Mouse (Mus musculus) Patski (cell line): ENCODE measurements at regions not wholly inside any gene's neighbourhood (a gene's known extent, or its start where the extent isn't known, plus 50 kb on each side); places are given as distances from the start of the nearest gene placed in this dataset.
A peak's percentile ranks its signal among the peaks of the same experiment; 100 is the strongest.

ENCODE experiments used
- ATAC-seq: fragments of 100-300 bp; one replicate; pipeline ENCODE4 v1.8.0; 2021
- CTCF ChIA-PET: fragments of 350-600 bp; sonication (Branson Sonifier 250); formaldehyde crosslinking; loops from one replicate; lab custom pipeline; 2022; ENCODE audit warnings: inconsistent platforms; lab: Charles Lee
- POLR2A ChIA-PET: fragments of 350-600 bp; sonication (Branson Sonifier 250); formaldehyde crosslinking; loops from one replicate; lab custom pipeline; 2022; ENCODE audit warnings: antibody characterized with exemption, inconsistent platforms; lab: Charles Lee
- DNase-seq: peaks from one replicate; pipeline ENCODE4 v3.0.0-alpha.2; 2011; ENCODE audit warnings: low read depth, low spot score
- H3K27me3 ChIP-seq: fragments of 371-371 bp; one replicate; pipeline ENCODE4 v1.5.1; 2021
- CTCF ChIP-seq: fragments of 100-300 bp; IDR thresholded peaks from one replicate; pipeline ENCODE4 v1.5.1; 2021
- in situ Hi-C: fragments of 300-500 bp; cut with MboI; formaldehyde crosslinking; loops from 3 replicates; pipeline ENCODE4 v1.11.1; 2018; ENCODE audit warnings: low pct_unique_long_range_greater_than_20kb, mixed read lengths

- ChIA-PET POLR2A (no interaction called here), CTCF (no interaction called here)
- DNase-seq = no peak
- in situ Hi-C loops = no loop called here
- ATAC-seq = no peak
- TF ChIP-seq CTCF = no peak
- H3K27me3 ChIP-seq = no peaks in the 10 kb centered on the region
These were observed 199.5 kb upstream of the Eif4g2 start for GRCm38 (mm10) chr7:111282314-111282713.

GRCm38 (mm10) chr7:111277703-111278102 is 194.9 kb upstream of the Eif4g2 start:
- POLR2A ChIA-PET = no interaction called here
- no peak for TF ChIP-seq CTCF
- DNase-seq (no peak), ATAC-seq (no peak)
- CTCF ChIA-PET = interaction anchor here (1.1 to 1.4 kb wide), 2 partner anchors 21 to 32 kb away, joined by 3 read pairs; no protein-coding TSS in a partner anchor
- no peaks in the 10 kb centered on the region for H3K27me3 ChIP-seq
- in situ Hi-C loops = no loop called here

DNA sequence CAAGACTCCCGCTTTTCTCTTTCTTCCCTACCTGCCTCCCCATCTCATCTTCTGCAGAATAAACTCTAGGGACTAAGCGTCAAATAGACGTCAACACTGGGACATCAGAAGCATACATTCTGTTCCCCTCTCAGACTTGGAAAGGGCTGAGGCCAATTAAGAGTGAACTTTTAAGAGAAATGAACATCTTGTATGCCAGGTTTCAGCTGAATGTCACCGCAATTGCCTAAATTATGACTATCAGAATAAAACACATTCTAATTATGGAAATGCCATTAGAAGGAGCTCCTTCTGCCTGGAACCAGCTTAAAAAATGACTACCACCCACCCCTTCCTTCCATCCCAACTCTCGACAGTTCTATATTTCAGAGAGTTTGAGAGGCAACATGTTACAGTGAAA is 191.0 kb upstream of the Eif4g2 start:
- ChIA-PET CTCF (interaction anchor here (1.2 to 1.4 kb wide), 2 partner anchors 9 to 17 kb away, joined by 3 read pairs; no protein-coding TSS in a partner anchor), POLR2A (no interaction called here)
- ATAC-seq (no peak), DNase-seq (no peak)
- TF ChIP-seq CTCF = no peak
- H3K27me3 ChIP-seq = no peaks in the 10 kb centered on the region
- in situ Hi-C loops = no loop called here

DNA sequence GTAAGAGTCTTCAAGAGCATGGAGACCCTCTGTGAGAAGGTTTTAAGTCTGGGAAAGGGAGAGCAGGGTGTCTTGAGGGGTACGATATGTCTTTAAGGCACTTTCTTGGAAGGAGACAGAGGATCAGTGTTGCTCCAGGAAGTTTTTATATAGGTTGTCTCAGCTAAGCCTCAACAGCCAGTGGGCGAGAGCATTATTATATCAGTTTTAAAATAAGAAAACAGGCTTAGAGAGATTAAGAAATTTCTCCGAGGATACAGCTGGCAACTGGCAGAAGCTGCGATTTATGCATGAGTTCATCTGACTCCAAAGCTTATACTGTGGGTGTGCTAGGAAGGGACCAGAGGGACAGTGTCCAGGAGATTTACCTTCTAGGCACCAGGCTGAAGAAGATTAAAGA is 188.0 kb upstream of the Eif4g2 start:
- no peak for TF ChIP-seq CTCF
- no peak for ATAC-seq
- in situ Hi-C loops = no loop called here
- DNase-seq = no peak
- POLR2A ChIA-PET = interaction anchor here (0.7 kb wide), 1 partner anchor 20 kb away, joined by 3 read pairs; no protein-coding TSS in a partner anchor
- CTCF ChIA-PET = interaction anchor here (1.4 to 1.5 kb wide), 2 partner anchors 10 to 21 kb away, joined by 3 to 5 read pairs; no protein-coding TSS in a partner anchor
- H3K27me3 ChIP-seq = no peaks in the 10 kb centered on the region

DNA sequence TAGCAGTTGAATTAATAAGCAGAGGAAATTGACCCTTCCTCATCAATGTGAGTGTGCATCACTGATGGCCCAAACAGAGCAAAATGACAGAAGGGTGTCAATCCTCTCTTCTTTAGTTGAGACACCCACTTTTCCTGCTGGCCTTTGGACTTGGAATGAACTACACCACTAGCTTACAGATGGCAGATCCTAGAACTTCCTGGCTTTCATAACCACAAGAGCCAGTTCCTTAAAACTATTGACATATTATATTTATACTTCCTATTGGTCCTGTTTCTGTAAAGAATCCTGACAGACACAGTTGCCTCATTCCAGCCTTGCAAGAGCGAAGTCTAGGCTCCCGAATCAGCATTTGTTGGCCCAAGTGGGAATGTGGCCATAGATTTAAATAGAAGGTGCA is 185.4 kb upstream of the Eif4g2 start:
- POLR2A ChIA-PET = interaction anchor here (0.6 kb wide), 1 partner anchor 184 kb away, joined by 3 read pairs; no protein-coding TSS in a partner anchor
- TF ChIP-seq CTCF = no peak
- ATAC-seq = no peak
- no peak for DNase-seq
- CTCF ChIA-PET = interaction anchor here (0.6 kb wide), 1 partner anchor 195 kb away, joined by 5 read pairs; no protein-coding TSS in a partner anchor
- no peaks in the 10 kb centered on the region for H3K27me3 ChIP-seq
- in situ Hi-C loops = loop anchor here (10.0 kb wide), 1 partner anchor 597 kb away; no protein-coding TSS in a partner anchor

DNA sequence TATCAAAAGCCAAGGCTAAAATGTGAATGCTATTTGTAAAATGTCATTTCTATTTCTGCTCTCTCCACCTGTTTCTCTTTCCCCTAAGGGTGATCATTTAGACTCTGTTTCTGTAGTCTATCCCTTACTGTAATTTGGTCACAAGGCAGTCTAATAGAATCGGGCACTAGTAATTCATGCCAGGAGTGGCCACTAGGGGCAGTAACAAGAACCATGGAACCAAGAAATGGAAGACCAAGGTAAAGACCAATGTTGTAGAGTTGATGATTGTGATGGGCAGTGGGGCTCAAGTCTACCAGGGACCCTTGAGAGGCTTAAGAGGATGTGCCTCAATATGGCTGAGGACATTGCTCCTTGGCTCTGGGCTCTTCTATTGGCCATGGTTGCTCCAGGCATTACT is 180.5 kb upstream of the Eif4g2 start:
- no peak for ATAC-seq
- in situ Hi-C loops = loop anchor here (10.0 kb wide), 1 partner anchor 601 kb away; no protein-coding TSS in a partner anchor
- DNase-seq = no peak
- peak; percentile 42 for TF ChIP-seq CTCF
- ChIA-PET POLR2A (no interaction called here), CTCF (no interaction called here)
- H3K27me3 ChIP-seq = no peaks in the 10 kb centered on the region

- CTCF ChIA-PET = no interaction called here
These were observed 177.1 kb upstream of the Eif4g2 start for GRCm38 (mm10) chr7:111259630-111260574.

DNA sequence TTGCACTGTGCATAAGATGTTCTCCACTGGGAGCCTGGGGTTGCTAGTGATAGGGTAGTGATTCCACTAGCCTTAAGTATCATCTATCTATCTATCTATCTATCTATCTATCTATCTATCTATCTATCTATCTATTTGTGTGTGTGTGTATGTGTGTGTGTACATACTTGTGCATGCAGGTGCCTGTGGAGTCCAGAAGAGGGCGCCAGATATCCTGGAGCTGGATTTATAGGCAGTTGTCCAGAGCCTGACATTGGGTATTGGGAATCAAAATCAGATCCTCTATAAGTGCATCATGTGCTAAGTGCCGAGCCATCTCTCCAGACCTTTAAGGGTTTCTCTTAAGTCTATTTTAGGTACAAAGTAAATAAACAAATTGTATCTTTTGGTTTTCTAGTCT is 175.0 kb upstream of the Eif4g2 start:
- peak; percentile 43 for TF ChIP-seq CTCF
- no peak for DNase-seq
- CTCF ChIA-PET = interaction anchor here (1.6 kb wide), 1 partner anchor 40 kb away, joined by 5 read pairs; no protein-coding TSS in a partner anchor
- POLR2A ChIA-PET = no interaction called here
- H3K27me3 ChIP-seq = no peaks in the 10 kb centered on the region
- ATAC-seq = no peak
- in situ Hi-C loops = no loop called here

More at GRCm38 (mm10) chr7:111259630-111260574, 177.1 kb upstream of the Eif4g2 start:
- H3K27me3 ChIP-seq = no peaks in the 10 kb centered on the region
- no peak for DNase-seq
- in situ Hi-C loops = loop anchor here (10.0 kb wide), 1 partner anchor 605 kb away; no protein-coding TSS in a partner anchor
- TF ChIP-seq CTCF = no peak
- no peak for ATAC-seq
- POLR2A ChIA-PET = no interaction called here

- H3K27me3 ChIP-seq = no peaks in the 10 kb centered on the region
- TF ChIP-seq CTCF = peak; percentile 47
- DNase-seq (no peak), ATAC-seq (no peak)
- in situ Hi-C loops = no loop called here
- ChIA-PET CTCF (interaction anchor here (1.3 kb wide), 1 partner anchor 22 kb away, joined by 3 read pairs; no protein-coding TSS in a partner anchor), POLR2A (interaction anchor here (0.6 kb wide), 1 partner anchor 231 kb away, joined by 3 read pairs; no protein-coding TSS in a partner anchor)
These were observed 173.4 kb upstream of the Eif4g2 start for GRCm38 (mm10) chr7:111256199-111256598.

DNA sequence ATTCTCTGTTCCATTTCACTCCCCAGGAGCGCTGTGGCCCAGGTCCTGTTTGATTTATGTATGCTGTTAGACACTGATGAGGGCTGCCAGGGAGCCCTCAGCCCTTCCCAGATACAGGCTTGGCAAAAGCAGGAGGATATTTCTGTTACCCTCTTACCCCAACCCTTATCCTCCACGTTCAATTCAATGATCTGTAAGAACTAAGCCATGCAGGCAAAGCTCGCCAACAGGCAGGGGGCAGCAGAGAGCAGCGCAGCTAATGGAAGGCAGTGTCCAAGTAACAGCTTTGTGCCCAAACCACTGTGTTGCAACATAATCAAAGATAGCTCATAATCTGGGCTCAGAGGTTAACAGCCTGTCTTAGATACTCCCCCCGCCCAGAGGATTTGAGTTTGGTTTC is 166.8 kb upstream of the Eif4g2 start:
- no peak for ATAC-seq
- DNase-seq = no peak
- ChIA-PET POLR2A (no interaction called here), CTCF (interaction anchor here (0.7 to 2.0 kb wide), 8 partner anchors 8 to 719 kb away, joined by 3 to 10 read pairs (median 4); no protein-coding TSS in a partner anchor)
- H3K27me3 ChIP-seq = no peaks in the 10 kb centered on the region
- in situ Hi-C loops = loop anchor here (5.0 kb wide), 1 partner anchor 713 kb away; no protein-coding TSS in a partner anchor
- TF ChIP-seq CTCF = peak; percentile 92
